Mouse (Mus musculus) midbrain, embryonic 11.5 days (tissue): ENCODE data around the gene Tjp2. TPM values are rescaled to one million over a fixed set of nuclear protein-coding genes. Genes with fewer than 3 reads are reported as not detected.

Experiments used
- ATAC-seq: fragments of 200-750 bp; cut with Nextera tagmentation; 2 replicates; pipeline ENCODE4 v1.8.0; 2017; ENCODE audit warnings: moderate TSS enrichment, moderate library complexity; ENCODE audit not compliant: low FRiP score
- DNase-seq: peaks from one replicate; pipeline ENCODE4 v3.0.0; 2015; ENCODE audit warnings: low spot score; ENCODE audit errors: missing footprints
- H3K27ac ChIP-seq: fragments of 300-500 bp; sonication (generic); 2 replicates; pipeline ENCODE4 v1.5.1; 2014; ENCODE audit warnings: low read depth, low read length
- H3K27me3 ChIP-seq: fragments of 300-500 bp; sonication (generic); 2 replicates; pipeline ENCODE4 v1.6.1; 2014; ENCODE audit warnings: mild to moderate bottlenecking, low read length, moderate library complexity, mixed read lengths; ENCODE audit not compliant: control insufficient read depth, insufficient read depth
- H3K36me3 ChIP-seq: fragments of 300-500 bp; sonication (generic); 2 replicates; pipeline ENCODE4 v1.6.1; 2014; ENCODE audit warnings: mild to moderate bottlenecking, low read length, moderate library complexity, mixed read lengths; ENCODE audit not compliant: control insufficient read depth, insufficient read depth
- H3K4me1 ChIP-seq: fragments of 300-500 bp; sonication (generic); 2 replicates; pipeline ENCODE4 v1.6.1; 2014; ENCODE audit warnings: low read length; ENCODE audit not compliant: control insufficient read depth, insufficient read depth
- H3K4me2 ChIP-seq: fragments of 300-500 bp; sonication (generic); 2 replicates; pipeline ENCODE4 v1.6.1; 2014; ENCODE audit warnings: mild to moderate bottlenecking, moderate library complexity
- H3K4me3 ChIP-seq: fragments of 300-500 bp; sonication (generic); 2 replicates; pipeline ENCODE4 v1.5.1; 2014; ENCODE audit warnings: low read depth, low read length
- H3K9ac ChIP-seq: fragments of 300-500 bp; sonication (generic); 2 replicates; pipeline ENCODE4 v1.6.1; 2014; ENCODE audit warnings: low read length
- H3K9me3 ChIP-seq: fragments of 300-500 bp; sonication (generic); 2 replicates; pipeline ENCODE4 v1.6.1; 2016; ENCODE audit warnings: low read length; ENCODE audit not compliant: control insufficient read depth
- WGBS: fragments of 180-500 bp; shearing (Covaris S2); extraction: QIAGEN DNeasy Blood & Tissue Kit; methylation state at CpG from one replicate; pipeline ENCODE4 v1.1.7; 2014; 5-methylcytosine and 5-hydroxymethylcytosine counted together
- polyA plus RNA-seq: library from polyadenylated mRNA; unstranded; fragments of >200 nt; fragmentation: Nextera tagmentation; extraction: Ambion mirVana; gene quantifications from 2 replicates; pipeline ENCODE4 v1.2.1, GENCODE M21; 2014

The Tjp2 gene
- polyA plus RNA-seq: 22.3 and 23.0 TPM in 2 replicates

GRCm38 (mm10) chr19:24224500-24225304, at the start of gene Tjp2:
TSS of gene Tjp2 (minus strand) at chr19:24225030.
- no peaks in the 10 kb centered on the region for H3K9me3 ChIP-seq
- peak; percentile 95 for DNase-seq
- H3K9ac ChIP-seq: peak within 1 kb of the TSS; percentile 55
- no peaks in the 10 kb centered on the region for H3K36me3 ChIP-seq
- H3K4me2 ChIP-seq: peak within 1 kb of the TSS; percentile 85
- peak; percentile 62 for ATAC-seq
- peak within 1 kb of the TSS; percentile 47 for H3K4me3 ChIP-seq
- H3K27ac ChIP-seq: no peak within 1 kb of the TSS
- peaks cover 6% of the 10 kb centered on the region; the same call in 1 of the 2 replicates for H3K4me1 ChIP-seq
- WGBS: under 1% methylated on average over 59 of the region's 59 CpGs
- peaks cover 30% of the 10 kb centered on the region for H3K27me3 ChIP-seq

DNA sequence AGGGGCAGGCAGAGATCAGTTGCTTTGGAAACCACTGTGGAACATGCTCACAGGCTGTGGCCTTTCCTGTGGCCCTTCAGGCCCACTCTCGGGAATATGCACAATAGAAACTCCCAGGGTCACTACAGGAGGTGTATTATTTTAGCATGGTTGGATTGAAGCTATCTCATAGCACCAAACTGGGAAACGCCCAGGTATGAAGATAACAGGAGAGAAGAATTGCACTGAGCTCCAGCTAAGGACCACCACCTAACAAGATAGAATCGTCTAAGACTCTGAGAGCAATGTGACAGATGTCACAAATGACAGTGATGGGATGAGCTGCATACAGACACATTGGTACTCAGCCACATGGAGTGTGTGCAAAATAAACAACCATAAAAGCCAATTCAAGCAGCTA, 49.5 kb upstream of the Tjp2 start:
- Histone ChIP-seq H3K9ac (no peak overlapping the region), H3K36me3 (no peaks in the 10 kb centered on the region), H3K27ac (no peak overlapping the region), H3K4me2 (no peak overlapping the region), H3K27me3 (no peaks in the 10 kb centered on the region), H3K4me1 (peaks cover 16% of the 10 kb centered on the region), H3K4me3 (no peak overlapping the region), H3K9me3 (no peaks in the 10 kb centered on the region)
- 70% methylated on average over 3 of the region's 3 CpGs for WGBS
- ATAC-seq (no peak), DNase-seq (no peak)

DNA sequence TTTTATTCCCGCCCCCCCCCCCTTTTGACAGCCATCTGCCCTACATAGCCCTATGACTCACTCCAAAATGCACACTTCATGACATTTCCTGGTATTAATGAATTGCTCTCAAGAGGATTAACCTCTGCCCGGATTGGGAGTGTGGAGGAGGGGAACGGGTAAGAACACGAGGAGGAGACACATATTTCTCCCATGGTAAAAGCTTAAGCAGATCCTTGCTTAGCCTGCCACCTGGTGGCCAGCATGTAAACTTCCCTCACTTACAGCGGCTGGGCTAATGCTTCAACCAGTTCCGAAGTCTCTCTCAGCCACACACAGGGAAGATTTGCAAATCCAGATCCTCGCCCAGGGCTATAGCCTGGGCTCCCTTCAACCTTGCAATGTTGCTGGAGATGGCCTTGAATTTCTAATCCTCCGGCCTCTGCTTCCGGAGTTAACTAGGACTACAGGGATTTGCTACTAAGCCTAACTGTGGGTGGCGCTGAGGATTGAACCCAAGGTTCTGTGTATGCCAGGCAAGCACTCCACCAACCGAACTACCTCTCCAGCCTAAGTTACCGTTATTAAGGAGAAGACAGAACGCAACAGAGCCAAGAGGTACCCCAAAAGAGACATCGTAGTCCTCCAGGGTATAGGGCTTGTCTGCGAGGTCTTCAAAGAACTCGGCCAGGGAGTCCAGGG, 47.1 kb upstream of the Tjp2 start:
- peak; percentile 83 for ATAC-seq
- no peaks in the 10 kb centered on the region for H3K27me3 ChIP-seq
- H3K9me3 ChIP-seq: no peaks in the 10 kb centered on the region
- WGBS: 39% methylated on average over 16 of the region's 16 CpGs
- H3K4me3 ChIP-seq: no peak overlapping the region
- no peak overlapping the region; the same call in 1 of the 2 replicates for H3K4me2 ChIP-seq
- DNase-seq: peak; percentile 96
- no peak overlapping the region for H3K27ac ChIP-seq
- peaks cover 31% of the 10 kb centered on the region for H3K4me1 ChIP-seq
- H3K9ac ChIP-seq: no peak overlapping the region
- H3K36me3 ChIP-seq: no peaks in the 10 kb centered on the region

DNA sequence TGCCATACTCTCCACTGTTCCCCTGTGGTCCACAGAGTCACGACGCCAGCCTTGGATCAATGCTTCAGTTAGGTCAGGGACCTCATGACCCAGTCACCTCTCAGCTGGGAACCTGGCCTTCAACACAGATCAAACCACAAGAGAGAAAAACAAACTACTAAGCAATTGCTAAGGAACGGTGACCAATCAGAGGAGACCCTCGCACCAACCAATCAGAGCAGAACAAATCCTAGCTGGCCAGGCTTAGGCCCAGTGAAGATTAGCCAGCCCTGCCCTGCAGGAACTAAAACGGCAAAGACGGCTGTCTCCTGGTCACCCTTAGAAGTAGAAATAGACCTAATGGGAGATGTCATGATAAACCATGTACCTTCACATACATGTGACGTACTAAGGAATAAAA, 46.5 kb upstream of the Tjp2 start:
- WGBS: 17% methylated on average over 7 of the region's 7 CpGs
- peaks cover 33% of the 10 kb centered on the region for H3K4me1 ChIP-seq
- no peaks in the 10 kb centered on the region for H3K36me3 ChIP-seq
- H3K27ac ChIP-seq: no peak overlapping the region
- H3K4me3 ChIP-seq: no peak overlapping the region
- H3K9me3 ChIP-seq: no peaks in the 10 kb centered on the region
- H3K9ac ChIP-seq: no peak overlapping the region
- no peak overlapping the region; the same call in 1 of the 2 replicates for H3K4me2 ChIP-seq
- DNase-seq: peak; percentile 92
- ATAC-seq: peak; percentile 82
- H3K27me3 ChIP-seq: no peaks in the 10 kb centered on the region

DNA sequence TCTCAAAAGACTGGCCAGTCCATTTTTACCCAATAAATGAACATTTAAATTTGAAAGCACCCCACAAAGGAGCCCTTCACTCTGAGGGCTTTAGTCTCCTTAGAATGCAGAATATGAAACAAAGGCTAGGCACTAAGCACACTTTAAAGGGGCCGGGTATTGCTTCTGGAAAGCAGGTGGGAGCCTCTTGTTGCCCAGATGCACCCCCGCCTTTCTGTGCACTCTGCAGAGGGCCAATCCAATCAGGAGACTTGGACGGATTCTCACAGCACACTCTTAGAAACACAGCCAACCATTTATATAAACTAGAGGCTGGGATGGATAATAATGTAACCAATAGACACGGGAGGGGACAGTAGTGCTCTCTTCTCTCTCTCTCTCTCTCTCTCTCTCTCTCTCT, 43.7 kb upstream of the Tjp2 start:
- peak overlapping the region; percentile 16; the same call in 1 of the 2 replicates for H3K9ac ChIP-seq
- peaks cover 33% of the 10 kb centered on the region for H3K4me1 ChIP-seq
- H3K27me3 ChIP-seq: no peaks in the 10 kb centered on the region
- DNase-seq (peak; percentile 90), ATAC-seq (0 out of 2 replicates have a peak, but pooled peaks have one; percentile 33)
- no peak overlapping the region; the same call in 1 of the 2 replicates for H3K4me2 ChIP-seq
- WGBS: 28% methylated on average over 4 of the region's 4 CpGs
- no peaks in the 10 kb centered on the region for H3K9me3 ChIP-seq
- H3K4me3 ChIP-seq: no peak overlapping the region
- H3K36me3 ChIP-seq: no peaks in the 10 kb centered on the region
- peak overlapping the region; percentile 65 for H3K27ac ChIP-seq

GRCm38 (mm10) chr19:24266046-24266830, 41.4 kb upstream of the Tjp2 start:
- H3K27ac ChIP-seq: no peak overlapping the region
- peaks cover 29% of the 10 kb centered on the region for H3K4me1 ChIP-seq
- ATAC-seq: no peak
- DNase-seq: no peak
- no peak overlapping the region for H3K4me2 ChIP-seq
- 92% methylated on average over 7 of the region's 7 CpGs for WGBS
- H3K36me3 ChIP-seq: no peaks in the 10 kb centered on the region
- H3K4me3 ChIP-seq: no peak overlapping the region
- no peaks in the 10 kb centered on the region for H3K9me3 ChIP-seq
- H3K27me3 ChIP-seq: no peaks in the 10 kb centered on the region
- H3K9ac ChIP-seq: no peak overlapping the region

DNA sequence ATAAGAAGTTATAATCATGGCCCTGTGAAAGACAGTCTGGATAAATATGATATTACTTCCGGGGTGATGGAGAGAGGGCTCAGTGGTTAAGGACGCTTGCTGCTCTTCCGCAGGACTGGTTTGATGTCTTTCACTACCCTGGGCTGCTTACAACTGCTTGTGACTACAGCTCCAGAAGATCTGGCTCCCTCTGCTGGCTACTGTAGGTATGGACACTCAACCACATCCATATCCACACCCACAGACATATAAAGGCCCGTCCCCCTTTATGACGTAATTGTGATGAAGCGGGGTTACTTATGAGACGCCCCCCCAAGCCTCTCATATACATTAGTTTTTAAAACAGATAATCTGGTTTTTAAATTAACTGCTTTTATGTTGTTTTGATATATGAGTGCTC, 40.2 kb upstream of the Tjp2 start:
- Histone ChIP-seq H3K36me3 (no peaks in the 10 kb centered on the region), H3K4me2 (no peak overlapping the region), H3K27me3 (no peaks in the 10 kb centered on the region), H3K4me1 (peaks cover 21% of the 10 kb centered on the region), H3K4me3 (no peak overlapping the region), H3K9me3 (no peaks in the 10 kb centered on the region), H3K27ac (no peak overlapping the region), H3K9ac (no peak overlapping the region)
- DNase-seq: peak; percentile 95
- WGBS: 52% methylated on average over 7 of the region's 7 CpGs
- ATAC-seq: peak; percentile 61; the same call in 1 of the 2 replicates

DNA sequence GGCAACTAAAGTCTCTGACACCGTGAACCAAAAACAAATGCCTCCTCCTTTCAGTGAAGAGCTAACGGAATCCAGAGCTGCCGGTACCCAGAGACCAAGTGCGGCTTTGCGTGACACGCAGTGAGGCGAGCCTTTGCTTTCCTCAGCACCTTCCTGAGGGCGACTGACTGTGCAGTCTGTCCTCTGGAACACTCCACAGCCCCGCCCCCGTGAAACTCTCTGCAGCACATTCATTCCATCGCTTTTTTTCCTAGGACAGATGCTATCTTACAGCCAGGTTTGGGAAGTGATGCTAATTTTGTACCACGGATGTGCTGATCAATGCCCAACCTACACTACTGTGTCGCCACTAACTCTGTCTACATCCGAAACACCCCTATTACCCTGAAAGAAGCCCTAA, 37.9 kb upstream of the Tjp2 start:
- no peak overlapping the region for H3K27ac ChIP-seq
- H3K27me3 ChIP-seq: no peaks in the 10 kb centered on the region
- ATAC-seq (no peak), DNase-seq (peak; percentile 69)
- peaks cover 8% of the 10 kb centered on the region for H3K4me1 ChIP-seq
- H3K36me3 ChIP-seq: no peaks in the 10 kb centered on the region
- WGBS: 91% methylated on average over 14 of the region's 14 CpGs
- H3K9me3 ChIP-seq: no peaks in the 10 kb centered on the region
- no peak overlapping the region for H3K9ac ChIP-seq
- no peak overlapping the region for H3K4me2 ChIP-seq
- H3K4me3 ChIP-seq: no peak overlapping the region
